Mouse (Mus musculus): ENCODE measurements at regions not wholly inside any gene's neighbourhood (a gene's known extent, or its start where the extent isn't known, plus 50 kb on each side); places are given as distances from the start of the nearest gene placed in this dataset.

DNA sequence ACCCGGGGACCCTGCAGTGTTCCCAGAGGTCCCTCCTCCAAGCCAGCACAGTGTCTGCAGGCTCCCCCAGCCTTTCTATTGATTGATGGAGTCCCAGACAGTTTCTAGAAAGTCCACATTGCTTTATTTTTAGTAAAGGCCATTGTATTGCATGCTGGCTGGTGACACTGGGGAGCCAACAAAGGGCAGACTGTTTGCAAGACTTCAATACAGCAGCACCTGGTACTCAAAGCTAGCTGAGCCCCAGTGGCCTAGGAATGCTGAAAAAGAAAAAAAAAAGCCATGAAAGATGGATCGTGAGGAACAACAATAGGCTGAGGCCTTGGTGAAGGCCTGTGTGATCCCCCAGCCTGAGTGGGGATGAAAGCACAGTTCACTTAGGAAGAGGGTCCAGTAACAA lies 336.6 kb downstream of the Tns1 start:
- no peak for TF ChIP-seq CTCF (IDR thresholded peaks at IDR 0.05; ENCODE audit: low read depth, low read length)
- no peak for TF ChIP-seq GATA1 (IDR thresholded peaks at IDR 0.05; ENCODE audit: borderline replicate concordance, low read length)
